Mouse (Mus musculus) MEL (cell line): ENCODE results near the gene Tefm.

Experiments
- BHLHE40 ChIP-seq: IDR thresholded peaks from 2 replicates; pipeline ENCODE4 v1.6.1; 2012; ENCODE audit warnings: low read depth, mild to moderate bottlenecking, inconsistent platforms, low read length, improper control_type of control experiment, borderline replicate concordance
- CHD1 ChIP-seq: IDR thresholded peaks from 2 replicates; pipeline ENCODE4 v1.6.1; 2012; ENCODE audit warnings: low read depth, mild to moderate bottlenecking, inconsistent platforms, low read length, improper control_type of control experiment
- CHD2 ChIP-seq: IDR thresholded peaks from 2 replicates; pipeline ENCODE4 v1.6.1; 2011; ENCODE audit warnings: low read length, improper control_type of control experiment
- CTCF ChIP-seq, 3 experiments: IDR thresholded peaks in 2 of 3; conservative IDR thresholded peaks in 1 of 3; 2 replicates each; pipeline ENCODE4 v1.5.1; 2011 to 2012; ENCODE audit warnings: low read length in 3 of 3, low read depth in 2 of 3, mild to moderate bottlenecking in 2 of 3, improper control_type of control experiment in 1 of 3, inconsistent platforms in 1 of 3, mixed read lengths in 1 of 3, moderate library complexity in 1 of 3; ENCODE audit not compliant: control insufficient read depth in 1 of 3, insufficient read depth in 1 of 3, poor library complexity in 1 of 3, severe bottlenecking in 1 of 3
- EP300 ChIP-seq, 2 experiments: IDR thresholded peaks; 2 replicates each; pipeline ENCODE4 v1.6.1; 2011; ENCODE audit warnings: improper control_type of control experiment in 2 of 2, low read length in 2 of 2, low read depth in 1 of 2, mild to moderate bottlenecking in 1 of 2
- GATA1 ChIP-seq: IDR thresholded peaks from 2 replicates; pipeline ENCODE4 v1.6.1; 2011; ENCODE audit warnings: low read depth, low read length, improper control_type of control experiment
- HCFC1 ChIP-seq: IDR thresholded peaks from 2 replicates; pipeline ENCODE4 v1.6.1; 2012; ENCODE audit warnings: low read depth, mild to moderate bottlenecking, inconsistent platforms, low read length, improper control_type of control experiment, moderate library complexity
- MEF2A ChIP-seq: IDR thresholded peaks from 2 replicates; pipeline ENCODE4 v1.6.1; 2014; ENCODE audit warnings: low read depth, mild to moderate bottlenecking, inconsistent platforms, low read length, improper control_type of control experiment; ENCODE audit not compliant: poor library complexity, insufficient replicate concordance, severe bottlenecking; ENCODE audit errors: extremely low read depth
- NRF1 ChIP-seq: IDR thresholded peaks from 2 replicates; pipeline ENCODE4 v1.6.1; 2014; ENCODE audit warnings: low read depth, mild to moderate bottlenecking, inconsistent platforms, low read length, improper control_type of control experiment, moderate library complexity; ENCODE audit not compliant: poor library complexity, insufficient read depth, severe bottlenecking
- POLR2A ChIP-seq, 2 experiments: IDR thresholded peaks; 2 replicates each; pipeline ENCODE4 v1.6.1; 2011 to 2012; ENCODE audit warnings: low read length in 2 of 2, mild to moderate bottlenecking in 2 of 2, control low read depth in 1 of 2, improper control_type of control experiment in 1 of 2, low read depth in 1 of 2, moderate library complexity in 1 of 2; ENCODE audit not compliant: control insufficient read depth in 1 of 2, insufficient read depth in 1 of 2, poor library complexity in 1 of 2
- POLR2AphosphoS2 ChIP-seq: IDR thresholded peaks from 2 replicates; pipeline ENCODE4 v1.6.1; 2011; ENCODE audit warnings: low read length, improper control_type of control experiment
- SMC3 ChIP-seq: IDR thresholded peaks from 2 replicates; pipeline ENCODE4 v1.6.1; 2011; ENCODE audit warnings: low read depth, low read length, improper control_type of control experiment
- TBP ChIP-seq: IDR thresholded peaks from 2 replicates; pipeline ENCODE4 v1.8.0; 2011; ENCODE audit warnings: low read depth, low read length, improper control_type of control experiment
- USF2 ChIP-seq, 2 experiments: IDR thresholded peaks; 2 replicates each; pipeline ENCODE4 v1.6.1; 2011 to 2012; ENCODE audit warnings: improper control_type of control experiment in 2 of 2, low read length in 2 of 2, borderline replicate concordance in 1 of 2, inconsistent platforms in 1 of 2, low read depth in 1 of 2, mild to moderate bottlenecking in 1 of 2; ENCODE audit not compliant: insufficient read depth in 1 of 2

- TF ChIP-seq MEF2A = no peak
- TF ChIP-seq CTCF (IDR thresholded peaks at IDR 0.05 in 2 of 3, conservative IDR thresholded peaks at IDR 0.05 in 1 of 3; ENCODE audit: control insufficient read depth in 1 of 3, insufficient read depth in 1 of 3, low read depth in 2 of 3, low read length in 3 of 3, poor library complexity in 1 of 3, severe bottlenecking in 1 of 3) = no peak
- TF ChIP-seq POLR2A (IDR thresholded peaks at IDR 0.05; ENCODE audit: control insufficient read depth in 1 of 2, insufficient read depth in 1 of 2, low read depth in 1 of 2, low read length in 2 of 2, poor library complexity in 1 of 2) = no peak
- TF ChIP-seq TBP = no peak
- TF ChIP-seq NRF1 = no peak
- TF ChIP-seq SMC3 = no peak
- no peak for TF ChIP-seq USF2 (IDR thresholded peaks at IDR 0.05; ENCODE audit: borderline replicate concordance in 1 of 2, insufficient read depth in 1 of 2, low read depth in 1 of 2, low read length in 2 of 2)
- no peak for TF ChIP-seq HCFC1
- no peak for TF ChIP-seq GATA1
- no peak for TF ChIP-seq EP300 (IDR thresholded peaks at IDR 0.05; ENCODE audit: low read depth in 1 of 2, low read length in 2 of 2)
- TF ChIP-seq BHLHE40 = no peak
- TF ChIP-seq CHD2 = no peak
- TF ChIP-seq CHD1 = no peak
- no peak for TF ChIP-seq POLR2AphosphoS2
Observed at GRCm38 (mm10) chr11:80150566-80150965, 8.6 kb upstream of the Tefm start.
